Mouse (Mus musculus) forebrain, embryonic 10.5 days (tissue): ENCODE results near the gene Klhl12. TPM values are rescaled to one million over a fixed set of nuclear protein-coding genes. Genes with fewer than 3 reads are reported as not detected.

Source experiments
- DNase-seq: peaks from one replicate; pipeline ENCODE4 v3.0.0-alpha.2; 2017; ENCODE audit warnings: low spot score; ENCODE audit errors: extremely low spot score
- H3K27ac ChIP-seq: fragments of 300-500 bp; sonication (generic); 2 replicates; pipeline ENCODE4 v1.5.1; 2016; ENCODE audit warnings: mild to moderate bottlenecking
- H3K27me3 ChIP-seq: fragments of 300-500 bp; sonication (generic); 2 replicates; pipeline ENCODE4 v1.6.1; 2016; ENCODE audit warnings: mild to moderate bottlenecking; ENCODE audit not compliant: poor library complexity, severe bottlenecking
- H3K36me3 ChIP-seq: fragments of 300-500 bp; sonication (generic); replicated peaks from 2 replicates; pipeline ENCODE4 v1.6.1; 2016; ENCODE audit warnings: mild to moderate bottlenecking, moderate library complexity
- H3K4me1 ChIP-seq: fragments of 300-500 bp; sonication (generic); 2 replicates; pipeline ENCODE4 v1.6.1; 2016
- H3K4me3 ChIP-seq: fragments of 300-500 bp; sonication (generic); 2 replicates; pipeline ENCODE4 v1.5.1; 2016; ENCODE audit warnings: mild to moderate bottlenecking, moderate library complexity
- H3K9me3 ChIP-seq: fragments of 300-500 bp; sonication (generic); 2 replicates; pipeline ENCODE4 v1.6.1; 2016; ENCODE audit warnings: mild to moderate bottlenecking, moderate library complexity
- WGBS: fragments of 180-500 bp; shearing (Covaris S2); methylation state at CpG from one replicate; pipeline ENCODE4 v1.1.7; 2016; 5-methylcytosine and 5-hydroxymethylcytosine counted together
- polyA plus RNA-seq: library from polyadenylated mRNA; unstranded; fragments of >200 nt; fragmentation: Nextera tagmentation; extraction: Ambion mirVana; gene quantifications from 2 replicates; pipeline ENCODE4 v1.2.1, GENCODE M21; 2016

The Klhl12 gene
- 39.0 and 39.5 TPM in 2 replicates for polyA plus RNA-seq

DNA sequence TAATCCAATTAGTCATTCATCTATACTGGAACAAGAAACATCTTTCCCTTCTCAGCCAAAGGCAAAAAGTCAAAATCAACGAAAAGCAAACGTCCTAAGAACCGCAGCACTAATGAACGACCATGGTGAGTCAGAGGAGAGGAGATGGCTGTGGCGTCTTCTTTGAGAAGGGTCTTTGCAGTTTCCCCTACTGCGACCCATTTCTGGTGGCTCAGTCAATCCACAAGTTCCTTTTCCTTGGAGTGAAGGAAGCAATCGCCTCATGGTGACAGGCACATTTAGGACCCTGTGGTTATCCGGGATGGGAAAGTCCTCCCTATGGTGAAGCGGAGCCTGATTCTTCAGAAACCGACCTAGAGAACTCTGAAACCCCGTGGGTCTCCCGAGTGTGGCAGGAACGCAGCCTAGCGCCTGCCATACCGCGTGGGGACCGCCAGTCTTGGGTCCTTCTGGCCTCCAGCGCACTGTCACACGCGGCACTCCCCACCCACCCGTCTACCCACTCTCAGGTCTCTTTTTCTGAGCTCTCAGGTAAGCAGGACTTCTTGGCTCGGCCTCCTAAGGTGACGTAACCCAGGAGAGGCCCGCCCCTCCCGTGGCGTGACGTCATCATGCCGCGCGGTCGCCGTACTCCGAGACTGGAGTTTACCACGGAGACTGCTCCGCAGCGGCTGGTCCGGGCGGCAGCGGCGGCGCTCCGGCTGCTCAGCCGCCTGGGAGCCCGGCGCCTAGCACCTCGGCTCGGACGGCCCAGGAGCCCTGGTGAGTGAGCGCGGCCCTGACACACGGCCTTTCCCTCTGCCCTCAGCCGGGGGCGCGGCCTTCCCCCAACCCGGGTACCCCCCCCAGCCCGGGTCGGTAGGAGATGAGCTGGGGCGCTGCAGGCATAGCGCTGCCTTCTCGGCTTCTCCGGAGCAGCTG, at the start of gene Klhl12:
Gene Klhl12 (plus strand): TSS at position 628 of the 921 bp plus-strand sequence.
- peak; percentile 95 for DNase-seq
- Histone ChIP-seq H3K4me3 (peak within 1 kb of the TSS; percentile 98), H3K4me1 (peaks cover 17% of the 10 kb centered on the region), H3K27ac (peak within 1 kb of the TSS; percentile 93), H3K27me3 (peaks cover 6% of the 10 kb centered on the region; the same call in 1 of the 2 replicates), H3K9me3 (no peaks in the 10 kb centered on the region), H3K36me3 (peaks cover 19% of the 10 kb centered on the region)
- WGBS = 1% methylated on average over 61 of the region's 61 CpGs

DNA sequence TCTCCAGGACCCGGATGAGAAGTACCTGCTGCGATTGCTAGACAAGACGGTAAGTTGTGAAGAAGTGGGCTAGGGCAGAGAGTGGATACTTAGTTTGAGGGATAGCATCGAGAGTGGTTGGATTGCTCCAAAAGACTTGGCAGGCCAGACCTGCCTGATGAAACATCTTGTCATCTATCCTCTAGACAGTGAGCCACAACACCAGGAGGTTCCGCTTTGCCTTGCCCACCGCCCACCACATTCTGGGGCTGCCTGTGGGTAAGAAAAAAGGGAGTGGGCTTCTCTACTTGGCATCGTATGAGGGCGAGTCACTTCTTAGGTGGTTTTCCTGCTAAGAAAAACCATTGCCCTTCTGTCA, 48.9 kb upstream of the Klhl12 start:
- peak overlapping the region; percentile 82 for H3K4me3 ChIP-seq
- no peak for DNase-seq
- H3K9me3 ChIP-seq = no peaks in the 10 kb centered on the region
- no peaks in the 10 kb centered on the region for H3K27me3 ChIP-seq
- WGBS = 43% methylated on average over 8 of the region's 8 CpGs
- H3K36me3 ChIP-seq = peaks cover 41% of the 10 kb centered on the region
- H3K27ac ChIP-seq = peak overlapping the region; percentile 88
- H3K4me1 ChIP-seq = peaks cover 23% of the 10 kb centered on the region

GRCm38 (mm10) chr1:134408080-134408479, 47.3 kb upstream of the Klhl12 start:
- Histone ChIP-seq H3K9me3 (no peaks in the 10 kb centered on the region), H3K4me3 (no peak overlapping the region), H3K4me1 (peaks cover 23% of the 10 kb centered on the region), H3K27me3 (no peaks in the 10 kb centered on the region), H3K36me3 (peaks cover 48% of the 10 kb centered on the region), H3K27ac (no peak overlapping the region)
- 87% methylated on average over 8 of the region's 8 CpGs for WGBS
- no peak for DNase-seq

DNA sequence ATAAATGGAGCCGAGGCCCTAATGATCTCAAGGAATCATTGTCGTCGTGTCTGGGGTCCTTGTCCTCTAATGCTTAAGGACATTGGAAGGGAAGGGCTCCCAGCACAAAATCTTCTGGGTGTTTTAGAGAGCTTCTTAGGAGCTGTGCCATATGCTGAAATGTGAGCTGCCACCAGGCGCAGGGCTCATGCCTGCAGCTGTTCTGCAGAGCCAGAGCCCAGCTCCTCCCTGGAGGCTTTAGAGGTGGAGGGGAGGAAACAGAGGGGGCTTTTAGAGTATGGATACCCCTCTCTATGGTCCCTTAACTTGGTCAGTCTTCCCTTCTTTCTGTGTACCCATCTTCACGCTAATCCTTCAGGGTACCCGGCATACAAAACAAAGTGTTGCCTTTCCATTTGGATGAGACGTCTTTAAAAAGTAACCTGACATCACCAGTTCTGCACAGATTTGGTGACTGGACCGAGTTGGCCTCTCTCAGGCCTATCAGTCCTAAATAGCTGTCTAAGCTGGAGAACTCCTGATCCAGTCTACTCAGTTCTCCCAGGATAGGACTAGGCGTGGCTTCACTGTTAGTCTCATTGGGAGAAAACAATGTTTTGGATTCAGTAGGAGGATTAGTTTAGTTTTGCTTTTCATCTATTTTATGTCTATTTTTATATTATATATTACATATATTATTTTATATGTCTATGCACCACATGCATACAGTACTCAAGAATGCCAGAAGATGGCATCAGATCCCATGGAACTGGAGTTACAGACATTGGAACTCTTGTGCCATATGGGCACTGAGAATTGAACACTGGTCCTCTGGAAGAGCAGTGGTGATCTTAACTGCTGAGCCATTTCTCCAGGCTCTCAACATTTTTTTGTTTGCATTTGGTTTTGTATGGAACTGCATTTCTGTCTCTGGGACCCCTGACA, 43.4 kb upstream of the Klhl12 start:
- no peak overlapping the region for H3K4me3 ChIP-seq
- H3K27ac ChIP-seq = no peak overlapping the region
- H3K36me3 ChIP-seq = peaks cover 48% of the 10 kb centered on the region
- no peaks in the 10 kb centered on the region for H3K9me3 ChIP-seq
- H3K27me3 ChIP-seq = no peaks in the 10 kb centered on the region
- WGBS = 93% methylated on average over 9 of the region's 9 CpGs
- peaks cover 30% of the 10 kb centered on the region for H3K4me1 ChIP-seq
- DNase-seq = no peak

DNA sequence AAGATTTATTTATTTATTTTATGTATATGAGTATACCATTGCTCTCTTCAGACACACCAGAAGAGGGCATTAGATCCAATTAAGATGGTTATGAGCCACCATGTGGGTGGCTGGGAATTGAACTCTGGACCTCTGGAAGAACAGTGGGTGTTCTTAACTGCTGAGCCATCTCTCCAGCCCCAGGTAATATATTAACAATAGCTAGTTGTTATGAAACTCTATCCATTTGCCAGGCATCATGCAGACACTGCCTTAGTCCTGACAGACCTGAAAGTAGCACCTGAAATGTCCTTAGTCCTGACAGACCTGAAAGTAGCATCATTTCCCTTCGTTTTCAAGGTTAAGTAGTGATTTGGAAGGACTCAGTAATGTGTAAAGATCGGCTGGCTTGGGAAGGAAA, 41.3 kb upstream of the Klhl12 start:
- WGBS = 55% methylated on average over 2 of the region's 2 CpGs
- DNase-seq = no peak
- H3K27me3 ChIP-seq = no peaks in the 10 kb centered on the region
- no peaks in the 10 kb centered on the region for H3K9me3 ChIP-seq
- H3K4me3 ChIP-seq = no peak overlapping the region
- H3K27ac ChIP-seq = peak overlapping the region; percentile 98; the same call in 1 of the 2 replicates
- peaks cover 36% of the 10 kb centered on the region for H3K4me1 ChIP-seq
- H3K36me3 ChIP-seq = peaks cover 33% of the 10 kb centered on the region

- Histone ChIP-seq H3K9me3 (no peaks in the 10 kb centered on the region), H3K4me1 (peaks cover 39% of the 10 kb centered on the region), H3K27me3 (no peaks in the 10 kb centered on the region), H3K4me3 (peak overlapping the region; percentile 98), H3K36me3 (peaks cover 27% of the 10 kb centered on the region), H3K27ac (peak overlapping the region; percentile 98)
- DNase-seq = no peak
- 14% methylated on average over 11 of the region's 11 CpGs for WGBS
Observed at GRCm38 (mm10) chr1:134414501-134415167, 40.7 kb upstream of the Klhl12 start.

DNA sequence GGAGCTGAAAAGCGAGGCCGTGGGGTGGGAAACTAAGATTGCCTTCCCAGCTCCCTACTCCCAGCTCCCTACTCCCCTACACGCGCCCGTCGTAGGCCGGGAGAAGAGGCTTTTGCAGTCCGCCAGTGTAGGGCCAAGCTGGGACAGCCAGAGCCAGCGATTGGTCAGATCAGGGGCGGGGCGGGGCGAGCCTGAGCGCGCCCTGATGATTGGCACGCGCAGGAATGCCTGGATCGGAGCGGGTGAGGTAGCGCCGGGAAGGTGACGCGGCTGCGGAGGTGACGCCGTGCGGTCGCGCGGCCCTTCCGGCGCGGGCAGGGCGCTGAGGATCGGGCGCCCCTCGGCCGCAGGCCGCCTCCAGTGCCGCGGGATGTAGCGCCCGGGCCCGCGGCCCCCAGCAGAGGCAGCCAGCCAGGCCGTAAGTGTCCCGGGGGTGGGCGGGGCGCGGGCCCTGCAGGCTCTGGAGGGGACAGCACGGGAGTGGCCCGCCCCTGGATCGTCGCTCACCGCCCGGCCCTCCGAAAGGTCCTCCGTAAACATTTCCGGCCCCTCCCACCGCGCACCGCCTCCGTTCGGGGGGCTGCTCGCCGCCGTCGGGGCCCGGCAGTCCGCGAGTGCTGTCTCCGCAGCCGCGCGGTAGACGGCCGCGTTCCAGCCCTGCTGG, 40.0 kb upstream of the Klhl12 start, which contains the start of gene Adipor1:
Gene Adipor1 (plus strand): TSS at position 211 of the 664 bp plus-strand sequence.
- peaks cover 21% of the 10 kb centered on the region for H3K36me3 ChIP-seq
- no peaks in the 10 kb centered on the region for H3K27me3 ChIP-seq
- under 1% methylated on average over 77 of the region's 77 CpGs for WGBS
- peak within 1 kb of the TSS; percentile 98 for H3K4me3 ChIP-seq
- H3K9me3 ChIP-seq = no peaks in the 10 kb centered on the region
- H3K27ac ChIP-seq = peak within 1 kb of the TSS; percentile 98
- H3K4me1 ChIP-seq = peaks cover 46% of the 10 kb centered on the region
- DNase-seq = peak; percentile 98

- WGBS = 85% methylated on average over 2 of the region's 2 CpGs
Observed at GRCm38 (mm10) chr1:134418414-134418975, 36.8 kb upstream of the Klhl12 start.

DNA sequence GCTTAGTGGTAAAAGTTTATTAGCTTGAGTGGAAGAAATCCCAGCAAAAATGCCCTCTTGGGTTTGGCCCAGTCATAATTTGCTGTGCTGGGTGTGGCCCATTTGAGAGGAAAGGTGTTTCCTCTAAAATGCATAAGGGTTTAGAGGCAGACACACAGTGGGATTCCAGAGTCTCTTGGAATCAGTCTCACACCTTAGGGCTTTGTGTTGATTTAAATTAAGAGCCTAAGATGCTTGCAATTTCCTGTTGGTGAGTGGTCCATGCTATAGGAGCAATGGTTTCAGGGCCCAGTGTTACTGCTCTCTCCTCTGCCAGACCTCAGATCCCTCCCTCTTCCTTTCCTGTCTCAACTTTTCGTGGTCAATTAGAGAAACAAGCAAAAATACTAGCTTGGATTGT, 36.2 kb upstream of the Klhl12 start:
- WGBS = 73% methylated on average over 1 of the region's 1 CpGs
- H3K4me3 ChIP-seq = no peak overlapping the region
- H3K36me3 ChIP-seq = peaks cover 20% of the 10 kb centered on the region
- H3K27ac ChIP-seq = no peak overlapping the region
- no peaks in the 10 kb centered on the region for H3K9me3 ChIP-seq
- H3K4me1 ChIP-seq = peaks cover 51% of the 10 kb centered on the region
- no peak for DNase-seq
- no peaks in the 10 kb centered on the region for H3K27me3 ChIP-seq

More at GRCm38 (mm10) chr1:134418414-134418975, 36.8 kb upstream of the Klhl12 start:
- Histone ChIP-seq H3K27ac (no peak overlapping the region), H3K36me3 (peaks cover 13% of the 10 kb centered on the region), H3K27me3 (no peaks in the 10 kb centered on the region), H3K9me3 (no peaks in the 10 kb centered on the region), H3K4me1 (peaks cover 53% of the 10 kb centered on the region), H3K4me3 (no peak overlapping the region)
- no peak for DNase-seq

- Histone ChIP-seq H3K27ac (no peak overlapping the region), H3K4me3 (no peak overlapping the region), H3K36me3 (peaks cover 27% of the 10 kb centered on the region), H3K9me3 (no peaks in the 10 kb centered on the region), H3K4me1 (peaks cover 43% of the 10 kb centered on the region), H3K27me3 (no peaks in the 10 kb centered on the region)
- DNase-seq = no peak
- 80% methylated on average over 5 of the region's 5 CpGs for WGBS
Observed at GRCm38 (mm10) chr1:134419751-134420458, 35.4 kb upstream of the Klhl12 start.

DNA sequence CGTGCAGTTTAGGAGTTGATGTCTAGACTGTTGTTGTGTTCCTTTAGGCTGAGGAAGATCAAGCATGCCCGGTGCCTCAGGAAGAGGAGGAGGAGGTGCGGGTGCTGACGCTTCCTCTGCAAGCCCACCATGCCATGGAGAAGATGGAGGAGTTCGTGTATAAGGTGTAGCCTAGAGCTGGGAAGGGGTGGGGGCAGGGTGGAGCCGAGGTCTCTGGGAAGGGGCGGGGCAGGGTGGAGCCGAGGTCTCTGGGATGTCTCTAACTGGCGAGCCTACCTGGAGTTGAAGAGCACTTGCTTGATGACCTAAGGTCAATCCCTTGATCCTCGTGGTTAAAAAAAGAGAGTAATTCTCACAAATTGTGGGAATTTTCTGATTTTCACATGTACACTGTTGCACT, 31.4 kb upstream of the Klhl12 start:
- DNase-seq = no peak
- Histone ChIP-seq H3K27me3 (no peaks in the 10 kb centered on the region), H3K9me3 (no peaks in the 10 kb centered on the region), H3K36me3 (peaks cover 64% of the 10 kb centered on the region), H3K4me1 (peaks cover 17% of the 10 kb centered on the region), H3K27ac (no peak overlapping the region), H3K4me3 (no peak overlapping the region)
- 75% methylated on average over 10 of the region's 10 CpGs for WGBS
